Mouse (Mus musculus): ENCODE results near the gene Csmd2.

- TF ChIP-seq CTCF (IDR thresholded peaks at IDR 0.05; ENCODE audit: low read depth), result no peak
- no peak for TF ChIP-seq EP300 (optimal IDR thresholded peaks at IDR 0.05)
Observed at GRCm38 (mm10) chr4:128398948-128399347, 411.3 kb downstream of the Csmd2 start.
